Mouse (Mus musculus): ENCODE data around the gene Hdac10.

DNA sequence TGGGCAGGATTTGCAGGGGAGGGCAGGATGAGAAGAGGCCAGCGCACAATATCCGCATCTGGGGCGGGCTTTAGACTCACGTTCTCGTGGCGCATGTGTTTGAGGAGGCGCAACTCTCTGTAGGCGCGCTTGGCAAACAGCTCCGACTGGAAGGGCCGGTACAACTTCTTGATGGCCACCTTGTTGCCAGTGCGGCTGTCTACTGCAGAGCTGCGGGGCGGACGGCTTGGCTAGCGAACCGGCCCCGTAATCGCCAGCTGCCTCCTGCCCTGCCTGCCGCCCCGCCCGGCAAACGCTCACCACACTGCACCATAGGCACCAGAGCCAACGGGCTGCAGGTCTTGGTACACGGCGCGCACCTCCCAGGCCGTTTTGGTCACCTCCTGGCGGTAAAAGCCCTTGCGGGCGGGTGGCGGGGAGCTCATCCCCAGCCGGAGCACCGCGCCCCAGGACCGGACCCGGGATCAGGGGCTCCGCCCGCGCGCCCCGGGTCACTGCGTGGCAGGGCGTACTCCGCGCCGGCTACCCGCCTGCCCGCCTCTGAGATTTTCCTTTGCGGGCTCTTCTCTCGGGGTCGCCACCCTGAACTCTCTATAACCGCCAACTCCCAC lies 11.7 kb upstream of the Hdac10 start:
- TF ChIP-seq TAL1 (IDR thresholded peaks at IDR 0.05; ENCODE audit: low read length) (no peak), GATA1 (IDR thresholded peaks at IDR 0.05; ENCODE audit: low read length) (no peak)

Data from erythroblast, embryonic 14.5 days (primary cell).